Mouse (Mus musculus) kidney, embryonic 14.5 days (tissue): ENCODE results near the gene Rsrc1. TPM values are rescaled to one million over a fixed set of nuclear protein-coding genes. Genes with fewer than 3 reads are reported as not detected.

Source experiments
- ATAC-seq: fragments of 200-750 bp; cut with Nextera tagmentation; 2 replicates; pipeline ENCODE4 v1.8.0; 2017; ENCODE audit warnings: moderate number of reproducible peaks, mild to moderate bottlenecking, moderate TSS enrichment, moderate library complexity; ENCODE audit not compliant: low FRiP score, low TSS enrichment
- H3K27ac ChIP-seq: fragments of 300-500 bp; sonication (generic); 2 replicates; pipeline ENCODE4 v1.5.1; 2014; ENCODE audit warnings: low read depth, mild to moderate bottlenecking, low read length, moderate library complexity, mixed read lengths
- H3K27me3 ChIP-seq: fragments of 300-500 bp; sonication (generic); 2 replicates; pipeline ENCODE4 v1.6.1; 2014; ENCODE audit warnings: mild to moderate bottlenecking, low read length; ENCODE audit not compliant: control insufficient read depth, insufficient read depth
- H3K36me3 ChIP-seq: fragments of 300-500 bp; sonication (generic); 2 replicates; pipeline ENCODE4 v1.6.1; 2014; ENCODE audit warnings: low read length, mixed read lengths; ENCODE audit not compliant: control insufficient read depth, insufficient read depth
- H3K4me1 ChIP-seq: fragments of 300-500 bp; sonication (generic); 2 replicates; pipeline ENCODE4 v1.6.1; 2014; ENCODE audit warnings: low read length, mixed read lengths; ENCODE audit not compliant: control insufficient read depth, insufficient read depth
- H3K4me2 ChIP-seq: fragments of 300-500 bp; sonication (generic); replicated peaks from 2 replicates; pipeline ENCODE4 v1.6.1; 2014; ENCODE audit warnings: low read depth, mild to moderate bottlenecking, low read length
- H3K4me3 ChIP-seq: fragments of 300-500 bp; sonication (generic); 2 replicates; pipeline ENCODE4 v1.5.1; 2014; ENCODE audit warnings: mild to moderate bottlenecking, low read length
- H3K9ac ChIP-seq: fragments of 300-500 bp; sonication (generic); 2 replicates; pipeline ENCODE4 v1.6.1; 2014; ENCODE audit warnings: low read depth, mild to moderate bottlenecking, low read length, moderate library complexity
- H3K9me3 ChIP-seq: fragments of 300-500 bp; sonication (generic); 2 replicates; pipeline ENCODE4 v1.6.1; 2016; ENCODE audit warnings: low read length; ENCODE audit not compliant: control insufficient read depth
- WGBS: fragments of 180-500 bp; shearing (Covaris S2); extraction: QIAGEN DNeasy Blood & Tissue Kit; methylation state at CpG from one replicate; pipeline ENCODE4 v1.1.7; 2014; 5-methylcytosine and 5-hydroxymethylcytosine counted together
- polyA plus RNA-seq: library from polyadenylated mRNA; unstranded; fragments of >200 nt; fragmentation: Nextera tagmentation; extraction: Ambion mirVana; gene quantifications from 2 replicates; pipeline ENCODE4 v1.2.1, GENCODE M21; 2014

Gene Rsrc1
- polyA plus RNA-seq, 1 experiment from 2014 or later, result 38.5 TPM

GRCm38 (mm10) chr3:67343004-67343662 is 361.9 kb downstream of the Rsrc1 start:
- WGBS, result 56% methylated on average over 5 of the region's 5 CpGs

GRCm38 (mm10) chr3:67344599-67344998 is 363.4 kb downstream of the Rsrc1 start:
- Histone ChIP-seq H3K36me3 (no peaks in the 10 kb centered on the region), H3K4me2 (no peak overlapping the region), H3K9me3 (no peaks in the 10 kb centered on the region), H3K4me3 (no peak overlapping the region), H3K27ac (no peak overlapping the region), H3K4me1 (no peaks in the 10 kb centered on the region), H3K9ac (no peak overlapping the region), H3K27me3 (no peaks in the 10 kb centered on the region)
- WGBS, result 20% methylated on average over 2 of the region's 2 CpGs
- ATAC-seq, result no peak

More at GRCm38 (mm10) chr3:67343004-67343662, 361.9 kb downstream of the Rsrc1 start:
- Histone ChIP-seq H3K36me3 (no peaks in the 10 kb centered on the region), H3K4me1 (no peaks in the 10 kb centered on the region), H3K9me3 (no peaks in the 10 kb centered on the region), H3K27ac (no peak overlapping the region), H3K4me3 (no peak overlapping the region), H3K4me2 (no peak overlapping the region), H3K27me3 (no peaks in the 10 kb centered on the region), H3K9ac (no peak overlapping the region)
- no peak for ATAC-seq

- Histone ChIP-seq H3K4me3 (no peak overlapping the region), H3K36me3 (no peaks in the 10 kb centered on the region), H3K4me1 (no peaks in the 10 kb centered on the region), H3K9ac (no peak overlapping the region), H3K27ac (no peak overlapping the region), H3K4me2 (no peak overlapping the region), H3K9me3 (no peaks in the 10 kb centered on the region), H3K27me3 (no peaks in the 10 kb centered on the region)
- no peak for ATAC-seq
- WGBS, result 67% methylated on average over 2 of the region's 2 CpGs
Observed at GRCm38 (mm10) chr3:67346674-67347073, 365.5 kb downstream of the Rsrc1 start.

- no peaks in the 10 kb centered on the region for H3K4me1 ChIP-seq
- no peaks in the 10 kb centered on the region for H3K36me3 ChIP-seq
- H3K9me3 ChIP-seq, result no peaks in the 10 kb centered on the region
- H3K4me2 ChIP-seq, result no peak overlapping the region
- H3K27ac ChIP-seq, result no peak overlapping the region
- H3K4me3 ChIP-seq, result no peak overlapping the region
- no peaks in the 10 kb centered on the region for H3K27me3 ChIP-seq
- no peak overlapping the region for H3K9ac ChIP-seq
- ATAC-seq, result no peak
- 86% methylated on average over 12 of the region's 12 CpGs for WGBS
Observed at GRCm38 (mm10) chr3:67351406-67352127, 370.4 kb downstream of the Rsrc1 start.

- Histone ChIP-seq H3K36me3 (no peaks in the 10 kb centered on the region), H3K27me3 (no peaks in the 10 kb centered on the region), H3K4me1 (no peaks in the 10 kb centered on the region), H3K9ac (no peak overlapping the region), H3K9me3 (no peaks in the 10 kb centered on the region), H3K27ac (no peak overlapping the region), H3K4me3 (no peak overlapping the region), H3K4me2 (no peak overlapping the region)
- 0 out of 2 replicates have a peak, but pooled peaks have one; percentile 24 for ATAC-seq
- WGBS, result 23% methylated on average over 3 of the region's 5 CpGs
Observed at GRCm38 (mm10) chr3:67352128-67352762, 371.1 kb downstream of the Rsrc1 start.

GRCm38 (mm10) chr3:67352763-67353149 is 371.6 kb downstream of the Rsrc1 start:
- no peaks in the 10 kb centered on the region for H3K36me3 ChIP-seq
- H3K4me1 ChIP-seq, result no peaks in the 10 kb centered on the region
- no peak overlapping the region for H3K27ac ChIP-seq
- no peak overlapping the region for H3K9ac ChIP-seq
- WGBS, result 86% methylated on average over 3 of the region's 3 CpGs
- no peak overlapping the region for H3K4me2 ChIP-seq
- H3K4me3 ChIP-seq, result no peak overlapping the region
- no peaks in the 10 kb centered on the region for H3K27me3 ChIP-seq
- no peaks in the 10 kb centered on the region for H3K9me3 ChIP-seq
- no peak for ATAC-seq

- Histone ChIP-seq H3K9me3 (peaks cover 2% of the 10 kb centered on the region; the same call in 1 of the 2 replicates), H3K4me2 (no peak overlapping the region), H3K27ac (no peak overlapping the region), H3K27me3 (no peaks in the 10 kb centered on the region), H3K4me1 (no peaks in the 10 kb centered on the region), H3K4me3 (no peak overlapping the region), H3K36me3 (no peaks in the 10 kb centered on the region), H3K9ac (no peak overlapping the region)
- WGBS, result 80% methylated on average over 7 of the region's 7 CpGs
- ATAC-seq, result no peak
Observed at GRCm38 (mm10) chr3:67358376-67358775, 377.2 kb downstream of the Rsrc1 start.

GRCm38 (mm10) chr3:67366087-67366892 is 385.1 kb downstream of the Rsrc1 start:
- Histone ChIP-seq H3K4me3 (no peak overlapping the region), H3K4me2 (no peak overlapping the region), H3K27ac (no peak overlapping the region), H3K27me3 (no peaks in the 10 kb centered on the region), H3K36me3 (no peaks in the 10 kb centered on the region), H3K9ac (no peak overlapping the region), H3K9me3 (no peaks in the 10 kb centered on the region), H3K4me1 (no peaks in the 10 kb centered on the region)
- no peak for ATAC-seq
- 77% methylated on average over 4 of the region's 4 CpGs for WGBS
